Mouse (Mus musculus) lung, postnatal 0 days (tissue): ENCODE results near the gene Krtdap. TPM values are rescaled to one million over a fixed set of nuclear protein-coding genes. Genes with fewer than 3 reads are reported as not detected.

Experiments
- ATAC-seq: fragments of 200-750 bp; cut with Nextera tagmentation; 2 replicates; pipeline ENCODE4 v1.8.0; 2017; ENCODE audit warnings: moderate library complexity
- DNase-seq: peaks from one replicate; pipeline ENCODE4 v3.0.0-alpha.2; 2016; ENCODE audit warnings: low spot score
- H3K27ac ChIP-seq: fragments of 300-500 bp; sonication (generic); 2 replicates; pipeline ENCODE4 v1.5.1; 2014; ENCODE audit warnings: antibody characterized with exemption, mild to moderate bottlenecking, low read length, mixed read lengths
- H3K27me3 ChIP-seq: fragments of 300-500 bp; sonication (generic); replicated peaks from 2 replicates; pipeline ENCODE4 v1.6.1; 2014; ENCODE audit warnings: low read length, mixed read lengths; ENCODE audit not compliant: insufficient read depth
- H3K36me3 ChIP-seq: fragments of 300-500 bp; sonication (generic); 2 replicates; pipeline ENCODE4 v1.6.1; 2014; ENCODE audit warnings: low read length, mixed read lengths; ENCODE audit not compliant: insufficient read depth
- H3K4me1 ChIP-seq: fragments of 300-500 bp; sonication (generic); 2 replicates; pipeline ENCODE4 v1.6.1; 2014; ENCODE audit warnings: antibody characterized with exemption, low read depth, low read length, mixed read lengths; ENCODE audit not compliant: insufficient read depth
- H3K4me2 ChIP-seq: fragments of 300-500 bp; sonication (generic); replicated peaks from 2 replicates; pipeline ENCODE4 v1.6.1; 2014; ENCODE audit warnings: low read depth, mild to moderate bottlenecking, low read length, moderate library complexity, mixed read lengths
- H3K4me3 ChIP-seq: fragments of 300-500 bp; sonication (generic); 2 replicates; pipeline ENCODE4 v1.5.1; 2014; ENCODE audit warnings: low read depth, low read length
- H3K9ac ChIP-seq: fragments of 300-500 bp; sonication (generic); replicated peaks from 2 replicates; pipeline ENCODE4 v1.6.1; 2014; ENCODE audit warnings: low read depth, mild to moderate bottlenecking
- H3K9me3 ChIP-seq: fragments of 300-500 bp; sonication (generic); 2 replicates; pipeline ENCODE4 v1.6.1; 2016; ENCODE audit warnings: low read length, mixed read lengths
- CTCF ChIP-seq: IDR thresholded peaks from 2 replicates; pipeline ENCODE4 v1.5.1; 2016; ENCODE audit warnings: antibody characterized with exemption, mild to moderate bottlenecking
- EP300 ChIP-seq: IDR thresholded peaks from 2 replicates; pipeline ENCODE4 v1.6.1; 2016; ENCODE audit warnings: antibody characterized with exemption, mild to moderate bottlenecking, control low read depth
- WGBS: fragments of 180-500 bp; shearing (Covaris S2); extraction: QIAGEN DNeasy Blood & Tissue Kit; methylation state at CpG from one replicate; pipeline ENCODE4 v1.1.7; 2014; 5-methylcytosine and 5-hydroxymethylcytosine counted together
- polyA plus RNA-seq: library from polyadenylated mRNA; unstranded; fragments of >200 nt; fragmentation: Nextera tagmentation; extraction: Ambion mirVana; gene quantifications from 2 replicates; pipeline ENCODE4 v1.2.1, GENCODE M21; 2015

Gene Krtdap
- polyA plus RNA-seq, 1 experiment from 2014 or later, result 4.4 TPM

DNA sequence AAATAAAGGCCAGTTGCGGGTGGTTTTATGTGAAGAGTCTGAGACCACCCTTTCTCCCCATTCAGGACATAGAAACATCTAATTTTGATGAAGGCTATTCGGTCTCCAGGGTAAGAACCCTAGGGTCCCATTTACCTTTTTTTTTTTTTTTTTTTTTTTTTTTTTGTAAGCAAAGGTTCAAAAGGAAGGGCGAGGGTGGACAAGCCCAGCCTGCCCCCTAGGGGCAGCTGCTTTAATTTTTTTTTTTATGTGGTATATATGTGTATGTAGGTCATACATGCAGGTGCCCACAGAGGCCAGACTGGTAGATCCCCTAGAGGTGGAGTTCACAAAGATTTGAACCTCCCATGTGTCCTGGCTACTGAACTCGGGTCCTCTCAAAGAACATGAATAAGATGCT, 21.3 kb upstream of the Krtdap start:
- Histone ChIP-seq H3K27me3 (no peaks in the 10 kb centered on the region), H3K9me3 (no peaks in the 10 kb centered on the region), H3K4me1 (no peaks in the 10 kb centered on the region), H3K36me3 (no peaks in the 10 kb centered on the region), H3K4me2 (no peak overlapping the region), H3K27ac (no peak overlapping the region), H3K4me3 (no peak overlapping the region), H3K9ac (no peak overlapping the region)
- no peak for ATAC-seq
- WGBS, result 80% methylated on average over 4 of the region's 4 CpGs
- DNase-seq, result no peak
- no peak for TF ChIP-seq EP300
- TF ChIP-seq CTCF, result no peak; the same call in 1 of the 2 replicates

DNA sequence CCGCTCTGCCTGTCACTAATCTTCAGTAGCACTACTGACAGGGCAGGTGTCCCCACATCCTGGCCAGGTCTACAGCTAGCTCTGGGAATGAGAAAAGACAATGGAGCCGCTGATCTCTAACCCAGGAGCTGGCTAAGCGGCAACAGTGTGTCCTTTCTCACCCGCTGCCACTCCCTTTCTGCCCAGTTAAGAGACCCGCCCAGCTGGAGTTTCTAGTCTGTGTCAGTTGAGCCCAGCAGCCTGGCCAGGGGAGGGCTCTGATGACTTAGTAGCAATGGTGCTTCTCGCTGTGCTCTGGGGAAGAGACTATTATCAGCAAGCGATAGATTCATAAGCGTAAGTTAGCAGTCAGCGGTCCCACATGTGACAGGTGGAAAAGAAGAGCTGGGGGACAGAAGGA, 18.5 kb upstream of the Krtdap start:
- Histone ChIP-seq H3K4me2 (no peak overlapping the region), H3K36me3 (no peaks in the 10 kb centered on the region), H3K4me1 (no peaks in the 10 kb centered on the region), H3K9me3 (no peaks in the 10 kb centered on the region), H3K27ac (no peak overlapping the region), H3K4me3 (no peak overlapping the region), H3K27me3 (no peaks in the 10 kb centered on the region), H3K9ac (no peak overlapping the region)
- ATAC-seq, result no peak; the same call in 1 of the 2 replicates
- peak; percentile 48 for DNase-seq
- TF ChIP-seq CTCF (no peak), EP300 (no peak)
- WGBS, result 21% methylated on average over 9 of the region's 9 CpGs

DNA sequence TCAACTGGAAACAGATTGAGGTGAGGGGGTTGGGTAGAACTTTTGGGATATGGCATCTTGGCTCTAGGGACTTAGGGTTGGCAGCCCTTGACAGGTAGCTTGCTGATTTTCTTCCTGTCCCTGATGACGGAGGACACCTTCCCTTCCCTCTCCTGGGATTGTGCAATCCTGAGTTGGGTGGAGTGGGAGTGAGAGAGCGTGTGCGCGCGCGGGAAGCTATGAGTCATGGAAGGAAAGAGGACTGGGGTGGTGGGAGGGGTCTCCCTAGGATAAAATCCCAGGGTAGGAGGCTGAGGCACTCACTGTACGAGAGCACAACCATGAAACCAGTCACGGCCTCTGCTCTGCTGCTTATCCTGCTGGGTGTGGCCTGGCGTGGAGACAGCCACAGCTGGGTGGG, 11.6 kb upstream of the Krtdap start:
- Histone ChIP-seq H3K27ac (no peak overlapping the region), H3K4me2 (no peak overlapping the region), H3K36me3 (no peaks in the 10 kb centered on the region), H3K4me1 (no peaks in the 10 kb centered on the region), H3K4me3 (no peak overlapping the region), H3K9me3 (no peaks in the 10 kb centered on the region), H3K9ac (no peak overlapping the region), H3K27me3 (no peaks in the 10 kb centered on the region)
- DNase-seq (peak; percentile 31), ATAC-seq (0 out of 2 replicates have a peak, but pooled peaks have one; percentile 28)
- TF ChIP-seq CTCF (no peak), EP300 (no peak)
- 44% methylated on average over 9 of the region's 9 CpGs for WGBS

GRCm38 (mm10) chr7:30777081-30777579, 10.6 kb upstream of the Krtdap start:
- ATAC-seq, result no peak
- H3K4me2 ChIP-seq, result no peak overlapping the region

DNA sequence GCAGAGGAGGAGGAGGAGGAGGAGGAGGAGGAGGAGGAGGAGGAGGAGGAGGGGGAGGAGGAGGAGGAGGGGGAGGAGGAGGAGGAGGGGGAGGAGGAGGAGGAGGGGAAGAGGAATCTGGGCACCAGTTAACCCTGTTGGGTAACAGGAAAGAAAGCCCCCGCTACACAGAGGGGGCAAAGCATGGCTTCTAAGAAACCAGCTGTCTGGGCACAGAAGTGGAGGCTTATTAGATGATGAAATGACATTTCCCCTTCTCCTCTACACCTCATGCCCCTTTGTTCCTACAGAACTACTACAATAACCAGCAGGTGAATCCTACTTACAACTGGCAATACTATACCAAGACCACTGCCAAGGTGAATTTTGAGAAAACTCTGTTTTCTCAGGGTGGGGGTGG, 9.8 kb upstream of the Krtdap start:
- ATAC-seq, result no peak
- H3K4me1 ChIP-seq, result no peaks in the 10 kb centered on the region

More at GRCm38 (mm10) chr7:30777081-30777579, 10.6 kb upstream of the Krtdap start:
- H3K27me3 ChIP-seq, result no peaks in the 10 kb centered on the region
- H3K9ac ChIP-seq, result no peak overlapping the region
- 54% methylated on average over 7 of the region's 7 CpGs for WGBS
- H3K4me1 ChIP-seq, result no peaks in the 10 kb centered on the region
- no peaks in the 10 kb centered on the region for H3K9me3 ChIP-seq
- H3K36me3 ChIP-seq, result no peaks in the 10 kb centered on the region
- DNase-seq, result no peak
- no peak overlapping the region for H3K4me3 ChIP-seq
- no peak overlapping the region for H3K27ac ChIP-seq
- no peak for TF ChIP-seq EP300
- no peak for TF ChIP-seq CTCF

GRCm38 (mm10) chr7:30781792-30782191, 5.9 kb upstream of the Krtdap start:
- no peak for ATAC-seq
- TF ChIP-seq EP300, result no peak
- peak; percentile 64 for TF ChIP-seq CTCF
- 56% methylated on average over 4 of the region's 4 CpGs for WGBS

More for the DNA sequence above, 9.8 kb upstream of the Krtdap start:
- no peak overlapping the region for H3K27ac ChIP-seq
- H3K9ac ChIP-seq, result no peak overlapping the region
- no peak overlapping the region for H3K4me2 ChIP-seq
- 91% methylated on average over 1 of the region's 1 CpGs for WGBS
- no peaks in the 10 kb centered on the region for H3K9me3 ChIP-seq
- no peak for DNase-seq
- TF ChIP-seq CTCF (no peak), EP300 (no peak)
- H3K27me3 ChIP-seq, result no peaks in the 10 kb centered on the region
- H3K4me3 ChIP-seq, result no peak overlapping the region
- no peaks in the 10 kb centered on the region for H3K36me3 ChIP-seq

GRCm38 (mm10) chr7:30782658-30783057, 5.0 kb upstream of the Krtdap start:
- no peaks in the 10 kb centered on the region for H3K4me1 ChIP-seq
- DNase-seq, result no peak
- H3K9ac ChIP-seq, result no peak overlapping the region
- H3K4me2 ChIP-seq, result no peak overlapping the region
- no peaks in the 10 kb centered on the region for H3K36me3 ChIP-seq
- peak; percentile 58; the same call in 1 of the 2 replicates for ATAC-seq
- no peaks in the 10 kb centered on the region for H3K27me3 ChIP-seq
- 55% methylated on average over 3 of the region's 3 CpGs for WGBS
- no peak overlapping the region for H3K4me3 ChIP-seq
- no peaks in the 10 kb centered on the region for H3K9me3 ChIP-seq
- TF ChIP-seq CTCF (no peak), EP300 (no peak)
- H3K27ac ChIP-seq, result no peak overlapping the region

More at GRCm38 (mm10) chr7:30781792-30782191, 5.9 kb upstream of the Krtdap start:
- H3K27ac ChIP-seq, result no peak overlapping the region
- DNase-seq, result no peak
- H3K4me3 ChIP-seq, result no peak overlapping the region
- no peaks in the 10 kb centered on the region for H3K9me3 ChIP-seq
- no peaks in the 10 kb centered on the region for H3K27me3 ChIP-seq
- H3K4me2 ChIP-seq, result no peak overlapping the region
- no peaks in the 10 kb centered on the region for H3K4me1 ChIP-seq
- no peaks in the 10 kb centered on the region for H3K36me3 ChIP-seq
- H3K9ac ChIP-seq, result no peak overlapping the region
